Mouse (Mus musculus) neutrophil, adult 5-6 weeks (primary cell): ENCODE data around the gene Gm17727. TPM values are rescaled to one million over a fixed set of nuclear protein-coding genes. Genes with fewer than 3 reads are reported as not detected.
"Not testable (repeated sequence)": the region's sequence is repeated elsewhere in the genome, so short reads cannot be mapped to it uniquely, and the experiment has no call there.

Experiments
- ATAC-seq: fragments of 151-379, 151-347 bp; 2 replicates; pipeline ENCODE4 v1.8.0; 2017; ENCODE audit warnings: mild to moderate bottlenecking, moderate TSS enrichment; ENCODE audit not compliant: insufficient number of reproducible peaks, poor library complexity, low FRiP score, severe bottlenecking; ENCODE audit errors: extremely low read depth
- total RNA-seq: library from RNA; stranded (forward); fragments of 200-1000 nt; gene quantifications from 2 replicates; pipeline ENCODE4 v1.2.3, GENCODE M21; 2017

The Gm17727 gene
- total RNA-seq: not detected in 2 replicates

GRCm38 (mm10) chr9:35778009-35778408, at the start of gene Gm17727:
TSS of gene Gm17727 (minus strand) at chr9:35778109.
- ATAC-seq: no peak

GRCm38 (mm10) chr9:35817881-35818280, 40.0 kb upstream of the Gm17727 start:
- ATAC-seq: not testable (repeated sequence)

GRCm38 (mm10) chr9:35798146-35798545, 20.2 kb upstream of the Gm17727 start:
- no peak for ATAC-seq

- no peak for ATAC-seq
Observed at GRCm38 (mm10) chr9:35790001-35790400, 12.1 kb upstream of the Gm17727 start, which contains the start of the genes Gm27235 and D730048I06Rik. TSS of gene Gm27235 (minus strand) at chr9:35790101. TSS of gene D730048I06Rik (minus strand) at chr9:35790112.

- ATAC-seq: no peak
Observed at GRCm38 (mm10) chr9:35756843-35757242, 21.1 kb downstream of the Gm17727 start.

DNA sequence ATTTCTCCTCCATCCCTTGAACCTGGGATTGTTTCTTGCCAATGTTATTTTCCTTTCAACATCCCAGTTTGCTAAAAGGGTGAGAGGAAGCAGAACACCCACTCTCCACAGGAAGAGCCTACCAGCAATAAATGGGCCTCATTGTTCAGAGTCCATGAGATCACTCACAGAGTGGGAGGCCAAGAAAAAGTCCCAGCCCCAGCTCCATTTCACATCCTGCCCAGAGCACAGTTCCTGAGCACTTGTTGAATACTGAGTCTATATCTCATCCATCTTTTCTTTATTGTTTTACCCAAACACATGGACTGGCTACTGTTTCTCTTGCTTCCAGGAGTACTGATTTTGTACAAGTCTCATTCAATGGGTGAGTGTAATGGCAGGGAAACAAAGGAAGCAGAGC, 37.2 kb downstream of the Gm17727 start, which contains the start of gene Gm17677:
Gene Gm17677 (plus strand): TSS at position 301 of the 400 bp plus-strand sequence.
- no peak for ATAC-seq

Other genes starting within 250 kb of the Gm17727 start
- 1.3 and 1.5 TPM in 2 replicates for gene Ddx25, start 219.6 kb downstream of the Gm17727 start, total RNA-seq
- 25.6 and 30.9 TPM in 2 replicates for gene Pus3, start 219.5 kb downstream of the Gm17727 start, total RNA-seq
- not detected in 2 replicates for gene Pate2, start 207.8 kb downstream of the Gm17727 start, total RNA-seq
- gene Hyls1, start 207.7 kb downstream of the Gm17727 start, total RNA-seq: 11.9 and 14.5 TPM in 2 replicates
- gene Pate4, start 166.2 kb downstream of the Gm17727 start, total RNA-seq: not detected in 2 replicates
- not detected in 2 replicates for gene Pate3, start 129.9 kb downstream of the Gm17727 start, total RNA-seq
- gene Pate1, start 90.7 kb downstream of the Gm17727 start, total RNA-seq: not detected in 2 replicates
- not detected in 2 replicates for gene Gm17677, start 37.1 kb downstream of the Gm17727 start, total RNA-seq
- gene Gm27235, start 12.0 kb upstream of the Gm17727 start, total RNA-seq: not detected in 2 replicates
- gene D730048I06Rik, start 12.0 kb upstream of the Gm17727 start, total RNA-seq: not detected in 2 replicates
- gene 9230110F15Rik, start 66.0 kb upstream of the Gm17727 start, total RNA-seq: not detected in 2 replicates
- not detected in 2 replicates for gene 9230113P08Rik, start 130.3 kb upstream of the Gm17727 start, total RNA-seq